Mouse (Mus musculus) forebrain, embryonic 15.5 days (tissue): ENCODE results near the gene Itpr1. TPM values are rescaled to one million over a fixed set of nuclear protein-coding genes. Genes with fewer than 3 reads are reported as not detected.

ENCODE experiments used
- ATAC-seq: fragments of 200-750 bp; cut with Nextera tagmentation; replicated peaks from 2 replicates; pipeline ENCODE4 v1.8.0; 2017; ENCODE audit warnings: mild to moderate bottlenecking, moderate TSS enrichment, moderate library complexity
- H3K27ac ChIP-seq: fragments of 300-500 bp; sonication (generic); replicated peaks from 2 replicates; pipeline ENCODE4 v1.5.1; 2015; ENCODE audit warnings: mild to moderate bottlenecking, inconsistent platforms
- H3K27me3 ChIP-seq: fragments of 300-500 bp; sonication (generic); 2 replicates; pipeline ENCODE4 v1.6.1; 2015; ENCODE audit warnings: inconsistent platforms
- H3K36me3 ChIP-seq: fragments of 300-500 bp; sonication (generic); 2 replicates; pipeline ENCODE4 v1.6.1; 2015; ENCODE audit warnings: mild to moderate bottlenecking, inconsistent platforms
- H3K4me1 ChIP-seq: fragments of 300-500 bp; sonication (generic); 2 replicates; pipeline ENCODE4 v1.6.1; 2015; ENCODE audit warnings: inconsistent platforms
- H3K4me2 ChIP-seq: fragments of 300-500 bp; sonication (generic); replicated peaks from 2 replicates; pipeline ENCODE4 v1.6.1; 2015; ENCODE audit warnings: mild to moderate bottlenecking, inconsistent platforms
- H3K4me3 ChIP-seq: fragments of 300-500 bp; sonication (generic); 2 replicates; pipeline ENCODE4 v1.5.1; 2015; ENCODE audit warnings: mild to moderate bottlenecking, inconsistent platforms
- H3K9ac ChIP-seq: fragments of 300-500 bp; sonication (generic); replicated peaks from 2 replicates; pipeline ENCODE4 v1.6.1; 2015; ENCODE audit warnings: mild to moderate bottlenecking, inconsistent platforms
- H3K9me3 ChIP-seq: fragments of 300-500 bp; sonication (generic); 2 replicates; pipeline ENCODE4 v1.6.1; 2016; ENCODE audit warnings: inconsistent platforms
- WGBS: fragments of 180-500 bp; shearing (Covaris S2); methylation state at CpG from one replicate; pipeline ENCODE4 v1.1.7; 2015; ENCODE audit warnings: mixed read lengths; 5-methylcytosine and 5-hydroxymethylcytosine counted together
- polyA plus RNA-seq: library from polyadenylated mRNA; unstranded; fragments of >200 nt; fragmentation: Nextera tagmentation; extraction: Ambion mirVana; gene quantifications from 2 replicates; pipeline ENCODE4 v1.2.1, GENCODE M21; 2015

Itpr1 gene
- polyA plus RNA-seq, 1 experiment from 2014 or later: 12.6 TPM

DNA sequence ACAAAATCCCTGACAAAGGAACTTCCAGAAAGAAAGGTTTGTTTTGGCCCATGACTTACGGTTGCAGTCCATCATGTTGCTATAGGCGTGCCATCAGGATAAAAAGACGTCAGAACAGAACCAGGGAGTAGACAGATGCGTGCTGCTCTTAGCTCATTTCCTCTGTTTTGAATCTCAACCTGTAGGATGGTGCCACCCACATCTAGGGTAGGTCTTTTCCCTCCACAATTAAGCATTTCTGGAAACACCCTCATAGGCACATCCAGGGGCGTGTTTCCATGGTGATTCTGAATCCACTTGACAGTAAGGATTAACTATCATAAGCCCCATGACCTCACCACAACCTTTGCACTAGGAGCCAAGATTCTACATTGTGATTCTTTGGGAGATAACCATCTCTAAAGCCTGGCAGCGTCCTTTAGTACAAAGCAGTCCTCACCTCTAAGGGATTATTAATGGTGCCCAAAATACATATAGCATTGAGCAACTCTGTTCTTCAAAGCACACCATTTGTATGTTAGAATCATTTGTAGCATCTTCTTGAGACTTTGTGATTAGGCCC is 111.6 kb downstream of the Itpr1 start:
- 88% methylated on average over 6 of the region's 6 CpGs for WGBS
- Histone ChIP-seq H3K27me3 (no peaks in the 10 kb centered on the region), H3K4me3 (no peak overlapping the region), H3K4me2 (no peak overlapping the region), H3K27ac (no peak overlapping the region), H3K36me3 (no peaks in the 10 kb centered on the region), H3K9ac (no peak overlapping the region), H3K4me1 (peaks cover 9% of the 10 kb centered on the region; the same call in 1 of the 2 replicates), H3K9me3 (no peaks in the 10 kb centered on the region)
- ATAC-seq: no peak

DNA sequence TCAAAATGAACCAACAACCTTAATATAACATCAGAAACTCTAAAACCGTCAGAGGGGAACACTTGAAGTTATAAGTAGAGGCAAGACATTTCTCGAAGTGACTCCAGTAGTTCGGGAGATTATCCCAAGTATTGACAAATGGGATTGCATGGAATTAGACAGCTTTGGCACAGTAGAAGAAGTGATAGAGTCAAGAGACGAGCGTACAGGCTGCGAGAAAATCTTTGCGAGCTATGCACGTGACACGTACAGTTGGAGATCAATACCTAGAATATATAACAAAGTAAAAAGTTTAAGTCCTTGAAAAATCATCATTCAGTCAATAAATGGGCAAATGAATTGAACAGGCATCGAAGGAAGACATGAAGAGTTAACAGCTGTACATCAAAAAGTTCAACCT is 112.5 kb downstream of the Itpr1 start:
- no peak overlapping the region for H3K9ac ChIP-seq
- H3K9me3 ChIP-seq: no peaks in the 10 kb centered on the region
- H3K27me3 ChIP-seq: no peaks in the 10 kb centered on the region
- 94% methylated on average over 10 of the region's 10 CpGs for WGBS
- no peaks in the 10 kb centered on the region for H3K36me3 ChIP-seq
- no peak overlapping the region for H3K27ac ChIP-seq
- ATAC-seq: no peak
- no peak overlapping the region for H3K4me3 ChIP-seq
- no peak overlapping the region for H3K4me2 ChIP-seq
- peaks cover 9% of the 10 kb centered on the region; the same call in 1 of the 2 replicates for H3K4me1 ChIP-seq

DNA sequence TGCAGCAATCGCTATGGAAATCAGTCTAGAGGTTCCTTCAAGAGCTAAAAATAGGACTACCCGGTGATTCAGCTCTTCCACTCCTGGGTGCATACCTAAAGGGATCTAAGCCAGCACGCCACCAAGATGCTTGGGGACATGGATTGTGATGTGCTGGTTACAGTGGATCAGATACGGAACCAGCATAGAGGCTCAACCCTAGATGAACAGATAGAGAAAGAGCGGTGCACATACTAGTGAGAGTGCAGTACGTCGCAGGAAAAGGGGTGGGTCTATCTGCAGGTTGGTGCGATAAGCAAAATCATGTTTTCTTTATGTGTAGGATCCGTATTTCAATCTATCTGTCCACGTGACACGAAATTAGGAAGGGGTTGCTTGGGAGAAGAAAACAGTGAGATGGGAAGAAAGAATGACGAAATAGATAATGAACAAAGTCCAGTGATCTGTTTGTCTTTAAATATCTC is 113.1 kb downstream of the Itpr1 start:
- Histone ChIP-seq H3K36me3 (no peaks in the 10 kb centered on the region), H3K9me3 (no peaks in the 10 kb centered on the region), H3K4me2 (no peak overlapping the region), H3K9ac (no peak overlapping the region), H3K27ac (no peak overlapping the region), H3K4me3 (no peak overlapping the region), H3K27me3 (no peaks in the 10 kb centered on the region), H3K4me1 (peaks cover 9% of the 10 kb centered on the region; the same call in 1 of the 2 replicates)
- WGBS: 92% methylated on average over 12 of the region's 12 CpGs
- no peak for ATAC-seq

DNA sequence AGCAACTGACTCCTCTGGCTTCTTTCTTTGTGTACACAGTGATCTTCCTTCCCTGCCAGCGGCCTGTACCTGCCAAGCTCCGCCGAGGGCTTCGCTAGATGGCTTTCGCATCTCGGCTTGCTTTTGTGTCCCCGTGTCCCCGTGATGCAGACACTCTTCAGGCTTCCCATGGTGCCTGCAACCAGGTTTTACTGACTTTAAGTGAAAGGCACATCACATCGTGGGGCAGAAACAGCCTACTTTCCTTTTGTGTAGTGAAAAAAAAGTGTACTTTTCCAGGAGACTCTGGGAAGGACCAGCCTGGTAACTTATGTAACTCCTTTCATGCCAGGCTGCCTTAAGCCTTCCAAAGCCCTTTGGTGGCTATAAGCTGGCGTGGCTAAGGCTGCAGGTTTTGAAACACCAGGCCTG is 113.9 kb downstream of the Itpr1 start:
- WGBS: 72% methylated on average over 10 of the region's 10 CpGs
- H3K4me1 ChIP-seq: peaks cover 4% of the 10 kb centered on the region; the same call in 1 of the 2 replicates

DNA sequence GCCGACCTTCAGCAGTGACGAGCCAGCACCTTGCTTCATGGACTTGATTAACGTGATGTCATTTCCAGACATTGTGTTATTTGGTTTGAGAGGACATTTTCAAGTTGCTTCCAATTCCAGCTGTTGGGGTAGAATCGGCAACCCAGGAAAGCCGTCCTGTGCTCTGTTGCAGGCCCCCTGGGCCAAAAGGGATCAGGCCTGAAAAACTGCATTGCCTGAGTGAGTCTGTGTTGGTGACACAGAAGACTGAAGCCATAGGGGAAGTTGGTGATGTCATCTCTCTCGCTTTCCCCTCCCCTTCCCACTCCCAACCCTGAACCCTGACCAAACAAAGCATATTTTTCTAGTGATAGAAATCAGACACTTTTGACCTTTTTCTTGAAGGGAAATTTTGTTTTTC is 114.7 kb downstream of the Itpr1 start:
- WGBS: 87% methylated on average over 6 of the region's 6 CpGs
- no peak overlapping the region for H3K27ac ChIP-seq
- no peaks in the 10 kb centered on the region for H3K27me3 ChIP-seq
- ATAC-seq: no peak
- no peak overlapping the region for H3K4me2 ChIP-seq
- H3K36me3 ChIP-seq: no peaks in the 10 kb centered on the region
- H3K9ac ChIP-seq: no peak overlapping the region
- H3K9me3 ChIP-seq: no peaks in the 10 kb centered on the region
- H3K4me1 ChIP-seq: peaks cover 2% of the 10 kb centered on the region; the same call in 1 of the 2 replicates
- no peak overlapping the region for H3K4me3 ChIP-seq

More for the DNA sequence above, 113.9 kb downstream of the Itpr1 start:
- H3K9me3 ChIP-seq: no peaks in the 10 kb centered on the region
- H3K36me3 ChIP-seq: no peaks in the 10 kb centered on the region
- no peak overlapping the region for H3K4me3 ChIP-seq
- no peak for ATAC-seq
- H3K27me3 ChIP-seq: no peaks in the 10 kb centered on the region
- H3K27ac ChIP-seq: no peak overlapping the region
- no peak overlapping the region for H3K9ac ChIP-seq
- no peak overlapping the region for H3K4me2 ChIP-seq

DNA sequence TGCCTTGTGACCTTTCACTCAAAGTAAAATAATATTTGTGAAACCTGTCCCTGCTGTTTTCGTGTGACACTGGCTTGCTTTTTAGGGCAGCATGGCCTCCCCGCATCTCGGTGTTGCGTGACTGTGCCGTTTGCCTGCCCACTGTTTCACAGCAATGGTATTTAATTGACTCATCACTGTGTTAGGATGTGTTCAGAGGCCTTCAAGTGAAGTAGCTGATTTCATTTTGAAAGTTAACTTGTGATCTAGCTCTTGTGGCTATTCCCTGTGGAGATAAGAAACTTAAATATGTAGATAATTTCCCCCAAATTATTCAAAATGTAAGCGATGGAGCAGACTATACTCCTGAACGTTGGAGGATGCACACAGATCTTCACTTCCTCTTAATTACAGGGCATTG is 115.4 kb downstream of the Itpr1 start:
- Histone ChIP-seq H3K4me1 (peaks cover 2% of the 10 kb centered on the region; the same call in 1 of the 2 replicates), H3K9me3 (no peaks in the 10 kb centered on the region), H3K27me3 (no peaks in the 10 kb centered on the region), H3K4me3 (no peak overlapping the region), H3K9ac (no peak overlapping the region), H3K27ac (no peak overlapping the region), H3K4me2 (no peak overlapping the region), H3K36me3 (no peaks in the 10 kb centered on the region)
- no peak for ATAC-seq
- 90% methylated on average over 7 of the region's 7 CpGs for WGBS

DNA sequence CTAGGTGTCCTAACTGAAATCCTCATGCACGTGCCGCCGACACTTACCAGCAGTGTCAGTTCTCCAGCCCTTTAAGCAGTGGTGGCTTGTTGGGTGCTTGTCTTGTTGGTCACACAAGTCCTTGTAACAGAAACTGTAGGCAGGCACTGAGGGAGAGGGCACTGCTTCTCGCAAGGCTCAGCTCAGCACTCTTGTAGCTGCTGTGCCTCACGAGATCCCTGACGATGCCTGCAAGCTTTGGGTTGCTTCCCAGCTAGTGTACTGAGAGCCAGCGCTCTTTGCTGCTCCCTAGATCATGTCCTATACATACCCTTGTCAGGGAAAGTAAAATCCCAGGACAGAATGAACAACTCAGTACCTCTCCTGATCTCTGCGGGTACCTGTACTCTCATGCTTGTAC is 117.6 kb downstream of the Itpr1 start:
- Histone ChIP-seq H3K27ac (no peak overlapping the region), H3K36me3 (no peaks in the 10 kb centered on the region), H3K4me2 (no peak overlapping the region), H3K4me3 (no peak overlapping the region), H3K9ac (no peak overlapping the region), H3K4me1 (peaks cover 13% of the 10 kb centered on the region), H3K9me3 (no peaks in the 10 kb centered on the region), H3K27me3 (no peaks in the 10 kb centered on the region)
- 84% methylated on average over 8 of the region's 8 CpGs for WGBS
- ATAC-seq: no peak

DNA sequence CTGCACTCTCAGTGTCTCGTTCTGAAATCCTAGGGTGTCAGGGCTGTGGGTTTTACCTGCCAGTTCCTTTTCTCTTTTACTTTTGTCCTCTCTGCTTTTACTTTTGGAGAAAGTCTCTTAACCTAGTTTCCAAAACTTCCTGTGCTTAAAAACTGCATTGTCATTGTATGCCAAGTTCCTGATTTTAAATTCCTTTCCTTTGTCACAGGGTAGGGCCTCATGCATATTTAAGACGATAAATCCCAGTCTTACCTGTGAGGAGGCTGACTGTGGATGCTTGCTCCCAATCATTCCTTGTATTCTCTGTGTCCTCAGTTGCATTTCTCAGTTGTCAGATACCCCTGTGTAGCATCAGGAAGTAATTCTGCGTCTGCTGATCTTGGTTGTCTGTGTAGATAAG is 118.4 kb downstream of the Itpr1 start:
- no peaks in the 10 kb centered on the region for H3K27me3 ChIP-seq
- no peaks in the 10 kb centered on the region for H3K9me3 ChIP-seq
- H3K27ac ChIP-seq: no peak overlapping the region
- H3K4me2 ChIP-seq: no peak overlapping the region
- peaks cover 19% of the 10 kb centered on the region for H3K4me1 ChIP-seq
- no peaks in the 10 kb centered on the region for H3K36me3 ChIP-seq
- H3K9ac ChIP-seq: no peak overlapping the region
- no peak overlapping the region for H3K4me3 ChIP-seq
- whole genome bisulfite sequencing: 75% methylated on average over 3 of the region's 3 CpGs
- no peak for ATAC-seq

DNA sequence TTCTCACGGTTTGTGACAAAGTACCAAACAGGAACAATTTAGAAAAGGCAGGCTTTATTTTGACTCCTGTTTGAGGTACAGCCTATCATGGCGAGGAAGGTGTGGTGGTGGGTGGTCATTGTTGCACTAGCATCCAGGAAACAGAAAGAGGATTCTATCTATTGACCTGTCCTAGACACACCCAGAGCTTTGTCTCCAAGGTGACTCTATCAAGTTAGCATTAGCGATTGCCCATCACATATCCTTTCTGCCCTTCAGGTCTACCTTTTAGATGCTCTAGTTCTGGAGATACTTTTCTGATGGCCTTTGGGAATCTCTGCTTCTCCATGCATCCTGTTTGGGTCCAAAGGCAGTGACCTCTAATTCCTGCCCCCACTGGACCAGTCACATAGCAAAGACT is 121.2 kb downstream of the Itpr1 start:
- no peak overlapping the region for H3K4me2 ChIP-seq
- H3K9me3 ChIP-seq: no peaks in the 10 kb centered on the region
- peaks cover 17% of the 10 kb centered on the region for H3K4me1 ChIP-seq
- no peak overlapping the region for H3K9ac ChIP-seq
- no peak overlapping the region for H3K27ac ChIP-seq
- no peak overlapping the region for H3K4me3 ChIP-seq
- ATAC-seq: no peak
- H3K36me3 ChIP-seq: no peaks in the 10 kb centered on the region
- WGBS: 86% methylated on average over 3 of the region's 3 CpGs
- H3K27me3 ChIP-seq: no peaks in the 10 kb centered on the region

DNA sequence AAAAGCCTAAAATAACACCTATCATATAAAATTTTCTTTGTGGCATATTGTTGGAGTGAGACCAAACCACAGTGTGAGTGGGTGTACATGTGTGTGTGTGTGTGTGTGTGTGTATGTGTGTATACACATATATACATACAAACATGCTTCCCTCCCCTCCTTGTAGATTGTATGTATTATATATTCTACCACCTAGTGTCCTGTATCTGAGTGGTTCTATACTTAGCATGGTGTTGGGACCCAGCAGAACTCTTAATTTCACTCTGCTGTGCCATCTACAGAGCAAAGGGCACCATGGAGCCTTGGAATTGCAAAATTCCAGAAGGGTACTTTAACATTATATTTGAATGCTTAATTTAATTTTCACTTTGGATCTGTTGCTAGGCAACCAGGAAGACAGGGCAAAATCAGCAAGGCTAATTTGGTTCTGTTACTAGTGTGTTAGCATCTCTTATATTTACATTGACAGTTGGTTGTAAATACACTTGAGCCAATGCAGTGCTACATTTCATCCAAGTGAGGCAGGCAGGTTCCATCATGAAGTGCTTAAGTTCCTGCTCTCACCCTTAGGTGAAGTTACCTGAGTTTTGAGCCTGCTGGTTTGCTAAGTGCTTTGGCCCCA is 122.4 kb downstream of the Itpr1 start:
- Histone ChIP-seq H3K4me3 (no peak overlapping the region), H3K27me3 (no peaks in the 10 kb centered on the region), H3K9ac (no peak overlapping the region), H3K4me1 (peaks cover 17% of the 10 kb centered on the region), H3K9me3 (no peaks in the 10 kb centered on the region), H3K4me2 (no peak overlapping the region), H3K36me3 (no peaks in the 10 kb centered on the region), H3K27ac (peak overlapping the region; percentile 78)
- peak; percentile 78 for ATAC-seq

DNA sequence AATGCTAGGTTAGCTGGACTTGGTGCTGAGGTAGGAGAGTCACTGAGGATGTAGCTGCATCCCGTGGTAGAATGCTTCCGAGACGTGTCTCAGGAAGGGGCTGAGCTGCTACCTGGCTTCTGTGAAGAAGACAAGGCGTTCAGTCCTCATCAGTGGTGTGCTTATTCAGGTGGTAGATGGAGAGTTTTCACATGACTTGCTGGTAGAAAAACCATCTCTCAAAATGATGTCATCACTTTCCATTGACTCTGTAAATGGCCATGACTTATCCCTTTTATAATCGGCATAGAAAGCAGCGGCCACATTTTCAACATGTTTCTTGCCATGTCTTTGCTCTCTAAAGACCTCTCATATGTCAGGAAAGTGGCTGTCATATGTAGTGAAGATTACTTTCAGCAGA is 123.6 kb downstream of the Itpr1 start:
- Histone ChIP-seq H3K4me1 (peaks cover 17% of the 10 kb centered on the region), H3K4me2 (no peak overlapping the region), H3K27ac (no peak overlapping the region), H3K4me3 (no peak overlapping the region), H3K27me3 (no peaks in the 10 kb centered on the region), H3K36me3 (no peaks in the 10 kb centered on the region), H3K9ac (no peak overlapping the region), H3K9me3 (no peaks in the 10 kb centered on the region)
- WGBS: 96% methylated on average over 6 of the region's 6 CpGs
- no peak for ATAC-seq

DNA sequence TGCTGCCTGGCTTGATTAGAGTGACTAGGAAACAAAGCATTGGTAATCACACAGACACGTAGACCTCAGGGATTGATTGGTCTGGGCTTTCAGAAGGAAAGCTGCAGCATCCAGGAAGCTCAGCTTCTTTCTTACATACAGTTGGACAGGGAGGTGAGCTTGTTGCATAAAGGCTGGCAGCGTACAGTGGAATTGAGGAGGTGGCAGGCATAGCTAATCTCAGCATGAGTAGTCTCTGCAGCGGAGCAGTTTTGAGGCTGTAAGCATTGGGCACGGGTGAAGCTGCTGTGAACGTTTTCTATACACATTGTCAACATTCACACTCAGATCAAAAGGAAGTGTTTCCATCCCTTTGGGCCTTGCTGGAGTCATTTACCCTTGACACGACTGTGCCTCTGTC is 124.4 kb downstream of the Itpr1 start:
- WGBS: 69% methylated on average over 6 of the region's 6 CpGs
- no peak for ATAC-seq
- H3K27me3 ChIP-seq: no peaks in the 10 kb centered on the region
- H3K4me2 ChIP-seq: no peak overlapping the region
- no peaks in the 10 kb centered on the region for H3K9me3 ChIP-seq
- peaks cover 17% of the 10 kb centered on the region for H3K4me1 ChIP-seq
- H3K36me3 ChIP-seq: no peaks in the 10 kb centered on the region
- H3K4me3 ChIP-seq: no peak overlapping the region
- no peak overlapping the region for H3K9ac ChIP-seq
- H3K27ac ChIP-seq: no peak overlapping the region

DNA sequence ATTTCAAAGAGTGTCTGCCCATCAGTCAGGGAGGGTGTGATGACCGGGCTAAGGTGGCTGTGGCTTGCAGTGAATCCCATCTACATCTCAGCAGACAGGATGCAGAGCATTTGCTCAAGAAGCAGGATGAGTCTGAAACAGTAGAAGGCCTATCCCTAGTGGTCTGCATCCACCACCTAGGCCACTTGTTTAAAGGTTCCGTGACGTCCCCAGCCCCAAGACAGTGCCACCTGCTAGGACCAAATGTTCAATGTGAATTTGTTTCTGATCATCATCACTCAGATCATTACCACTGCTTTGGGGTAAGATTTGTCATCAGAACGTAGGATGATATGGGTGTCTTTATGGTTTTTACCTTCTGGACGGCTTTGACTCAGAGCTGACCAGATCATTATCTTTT is 125.5 kb downstream of the Itpr1 start:
- Histone ChIP-seq H3K4me1 (peaks cover 17% of the 10 kb centered on the region), H3K4me3 (no peak overlapping the region), H3K4me2 (no peak overlapping the region), H3K9me3 (no peaks in the 10 kb centered on the region), H3K27me3 (no peaks in the 10 kb centered on the region), H3K27ac (no peak overlapping the region), H3K36me3 (no peaks in the 10 kb centered on the region), H3K9ac (no peak overlapping the region)
- WGBS: 96% methylated on average over 5 of the region's 5 CpGs
- ATAC-seq: no peak
